Mouse (Mus musculus) MEL (cell line): ENCODE data around the gene Cpsf4l. TPM values are rescaled to one million over a fixed set of nuclear protein-coding genes. Genes with fewer than 3 reads are reported as not detected.

ENCODE experiments used
- DNase-seq: peaks from one replicate; pipeline ENCODE4 v3.0.0; 2011; ENCODE audit warnings: low read depth, low spot score
- H3K27ac ChIP-seq: 2 replicates; pipeline ENCODE4 v1.5.1; 2012; ENCODE audit warnings: low read depth, mild to moderate bottlenecking, control low read depth, low read length, moderate library complexity; ENCODE audit not compliant: control insufficient read depth
- H3K27me3 ChIP-seq, 2 experiments: fragments of 150-350 bp in 1 of 2; sonication (generic) in 1 of 2; 2 replicates each; pipeline ENCODE4 v1.6.1; 2012; ENCODE audit warnings: low read length in 2 of 2, mild to moderate bottlenecking in 2 of 2, improper control_type of control experiment in 1 of 2, moderate library complexity in 1 of 2; ENCODE audit not compliant: insufficient read depth in 2 of 2, control insufficient read depth in 1 of 2
- H3K36me3 ChIP-seq, 2 experiments: 2 replicates each; pipeline ENCODE4 v1.6.1; 2012 to 2014; ENCODE audit warnings: low read length in 2 of 2, improper control_type of control experiment in 1 of 2, inconsistent platforms in 1 of 2, mild to moderate bottlenecking in 1 of 2; ENCODE audit not compliant: insufficient read depth in 2 of 2, control insufficient read depth in 1 of 2
- H3K4me1 ChIP-seq, 2 experiments: fragments of 150-350 bp in 1 of 2; sonication (generic) in 1 of 2; 2 replicates each; pipeline ENCODE4 v1.6.1; 2012; ENCODE audit warnings: low read length in 2 of 2, improper control_type of control experiment in 1 of 2, mild to moderate bottlenecking in 1 of 2; ENCODE audit not compliant: insufficient read depth in 2 of 2, control insufficient read depth in 1 of 2
- H3K4me3 ChIP-seq, 2 experiments: fragments of 150-350 bp in 1 of 2; sonication (generic) in 1 of 2; 2 replicates each; pipeline ENCODE4 v1.5.1; 2012; ENCODE audit warnings: low read depth in 2 of 2, low read length in 2 of 2, mild to moderate bottlenecking in 2 of 2, moderate library complexity in 2 of 2, control low read depth in 1 of 2, improper control_type of control experiment in 1 of 2; ENCODE audit not compliant: control insufficient read depth in 1 of 2, insufficient read depth in 1 of 2
- H3K79me2 ChIP-seq: 2 replicates; pipeline ENCODE4 v1.6.1; 2012; ENCODE audit warnings: mild to moderate bottlenecking, low read length, moderate library complexity; ENCODE audit not compliant: control insufficient read depth, poor library complexity, insufficient read depth
- H3K9ac ChIP-seq: 2 replicates; pipeline ENCODE4 v1.6.1; 2012; ENCODE audit warnings: low read depth, mild to moderate bottlenecking, control low read depth, low read length, moderate library complexity; ENCODE audit not compliant: control insufficient read depth, poor library complexity, severe bottlenecking
- H3K9me3 ChIP-seq: fragments of 150-350 bp; sonication (generic); replicated peaks from 2 replicates; pipeline ENCODE4 v1.6.1; 2012; ENCODE audit warnings: mild to moderate bottlenecking, low read length, improper control_type of control experiment, moderate library complexity; ENCODE audit not compliant: insufficient read depth
- BHLHE40 ChIP-seq: IDR thresholded peaks from 2 replicates; pipeline ENCODE4 v1.6.1; 2012; ENCODE audit warnings: low read depth, mild to moderate bottlenecking, inconsistent platforms, low read length, improper control_type of control experiment, borderline replicate concordance
- CHD1 ChIP-seq: IDR thresholded peaks from 2 replicates; pipeline ENCODE4 v1.6.1; 2012; ENCODE audit warnings: low read depth, mild to moderate bottlenecking, inconsistent platforms, low read length, improper control_type of control experiment
- CHD2 ChIP-seq: IDR thresholded peaks from 2 replicates; pipeline ENCODE4 v1.6.1; 2011; ENCODE audit warnings: low read length, improper control_type of control experiment
- CTCF ChIP-seq, 3 experiments: IDR thresholded peaks in 2 of 3; conservative IDR thresholded peaks in 1 of 3; 2 replicates each; pipeline ENCODE4 v1.5.1; 2011 to 2012; ENCODE audit warnings: low read length in 3 of 3, low read depth in 2 of 3, mild to moderate bottlenecking in 2 of 3, improper control_type of control experiment in 1 of 3, inconsistent platforms in 1 of 3, mixed read lengths in 1 of 3, moderate library complexity in 1 of 3; ENCODE audit not compliant: control insufficient read depth in 1 of 3, insufficient read depth in 1 of 3, poor library complexity in 1 of 3, severe bottlenecking in 1 of 3
- E2F4 ChIP-seq: IDR thresholded peaks from 2 replicates; pipeline ENCODE4 v1.6.1; 2011; ENCODE audit warnings: low read depth, low read length, improper control_type of control experiment, borderline replicate concordance
- ELF1 ChIP-seq: IDR thresholded peaks from 2 replicates; pipeline ENCODE4 v1.6.1; 2014; ENCODE audit warnings: low read depth, mild to moderate bottlenecking, inconsistent platforms, low read length, improper control_type of control experiment, moderate library complexity
- ETS1 ChIP-seq: IDR thresholded peaks from 2 replicates; pipeline ENCODE4 v1.6.1; 2012; ENCODE audit warnings: low read depth, mild to moderate bottlenecking, inconsistent platforms, low read length, improper control_type of control experiment, moderate library complexity
- GABPA ChIP-seq: IDR thresholded peaks from 2 replicates; pipeline ENCODE4 v1.6.1; 2012; ENCODE audit warnings: low read depth, mild to moderate bottlenecking, inconsistent platforms, low read length, improper control_type of control experiment, moderate library complexity
- GATA1 ChIP-seq: IDR thresholded peaks from 2 replicates; pipeline ENCODE4 v1.6.1; 2011; ENCODE audit warnings: low read depth, low read length, improper control_type of control experiment
- HCFC1 ChIP-seq: IDR thresholded peaks from 2 replicates; pipeline ENCODE4 v1.6.1; 2012; ENCODE audit warnings: low read depth, mild to moderate bottlenecking, inconsistent platforms, low read length, improper control_type of control experiment, moderate library complexity
- JUND ChIP-seq: IDR thresholded peaks from 2 replicates; pipeline ENCODE4 v1.6.1; 2011; ENCODE audit warnings: low read depth, mild to moderate bottlenecking, improper control_type of control experiment, low read length
- KAT2A ChIP-seq: conservative IDR thresholded peaks from 2 replicates; pipeline ENCODE4 v1.6.1; 2012; ENCODE audit warnings: low read depth, low read length, improper control_type of control experiment, inconsistent platforms
- MAFK ChIP-seq: IDR thresholded peaks from 2 replicates; pipeline ENCODE4 v1.6.1; 2011; ENCODE audit warnings: low read depth, mild to moderate bottlenecking, low read length, improper control_type of control experiment, borderline replicate concordance
- MAX ChIP-seq: IDR thresholded peaks from 2 replicates; pipeline ENCODE4 v1.6.1; 2011; ENCODE audit warnings: low read length, improper control_type of control experiment
- MAZ ChIP-seq: IDR thresholded peaks from 2 replicates; pipeline ENCODE4 v1.6.1; 2012; ENCODE audit warnings: low read depth, mild to moderate bottlenecking, inconsistent platforms, low read length, improper control_type of control experiment
- MEF2A ChIP-seq: IDR thresholded peaks from 2 replicates; pipeline ENCODE4 v1.6.1; 2014; ENCODE audit warnings: low read depth, mild to moderate bottlenecking, inconsistent platforms, low read length, improper control_type of control experiment; ENCODE audit not compliant: poor library complexity, insufficient replicate concordance, severe bottlenecking; ENCODE audit errors: extremely low read depth
- MXI1 ChIP-seq: IDR thresholded peaks from 2 replicates; pipeline ENCODE4 v1.6.1; 2011; ENCODE audit warnings: mild to moderate bottlenecking, low read depth, low read length, improper control_type of control experiment
- MYB ChIP-seq: IDR thresholded peaks from 2 replicates; pipeline ENCODE4 v1.6.1; 2011; ENCODE audit warnings: mild to moderate bottlenecking, low read depth, low read length, improper control_type of control experiment
- MYC ChIP-seq: IDR thresholded peaks from 2 replicates; pipeline ENCODE4 v1.6.1; 2011; ENCODE audit warnings: low read depth, mild to moderate bottlenecking, low read length, improper control_type of control experiment, moderate library complexity
- NELFE ChIP-seq: IDR thresholded peaks from 2 replicates; pipeline ENCODE4 v1.6.1; 2011; ENCODE audit warnings: low read depth, low read length, improper control_type of control experiment
- NRF1 ChIP-seq: IDR thresholded peaks from 2 replicates; pipeline ENCODE4 v1.6.1; 2014; ENCODE audit warnings: low read depth, mild to moderate bottlenecking, inconsistent platforms, low read length, improper control_type of control experiment, moderate library complexity; ENCODE audit not compliant: poor library complexity, insufficient read depth, severe bottlenecking
- POLR2A ChIP-seq, 2 experiments: IDR thresholded peaks; 2 replicates each; pipeline ENCODE4 v1.6.1; 2011 to 2012; ENCODE audit warnings: low read length in 2 of 2, mild to moderate bottlenecking in 2 of 2, control low read depth in 1 of 2, improper control_type of control experiment in 1 of 2, low read depth in 1 of 2, moderate library complexity in 1 of 2; ENCODE audit not compliant: control insufficient read depth in 1 of 2, insufficient read depth in 1 of 2, poor library complexity in 1 of 2
- POLR2AphosphoS2 ChIP-seq: IDR thresholded peaks from 2 replicates; pipeline ENCODE4 v1.6.1; 2011; ENCODE audit warnings: low read length, improper control_type of control experiment
- POLR2AphosphoS5 ChIP-seq: IDR thresholded peaks from 2 replicates; pipeline ENCODE4 v1.6.1; 2012; ENCODE audit warnings: low read depth, borderline replicate concordance, mild to moderate bottlenecking, inconsistent platforms, low read length, moderate library complexity, mixed read lengths
- RAD21 ChIP-seq: IDR thresholded peaks from 2 replicates; pipeline ENCODE4 v1.6.1; 2011; ENCODE audit warnings: mild to moderate bottlenecking, low read depth, low read length, improper control_type of control experiment
- RCOR1 ChIP-seq: IDR thresholded peaks from 2 replicates; pipeline ENCODE4 v1.6.1; 2012; ENCODE audit warnings: low read depth, mild to moderate bottlenecking, inconsistent platforms, low read length, improper control_type of control experiment
- SIN3A ChIP-seq: IDR thresholded peaks from 2 replicates; pipeline ENCODE4 v1.6.1; 2012; ENCODE audit warnings: low read length, improper control_type of control experiment, inconsistent platforms
- SMC3 ChIP-seq: IDR thresholded peaks from 2 replicates; pipeline ENCODE4 v1.6.1; 2011; ENCODE audit warnings: low read depth, low read length, improper control_type of control experiment
- TBP ChIP-seq: IDR thresholded peaks from 2 replicates; pipeline ENCODE4 v1.8.0; 2011; ENCODE audit warnings: low read depth, low read length, improper control_type of control experiment
- TCF12 ChIP-seq: IDR thresholded peaks from 2 replicates; pipeline ENCODE4 v1.6.1; 2014; ENCODE audit warnings: low read depth, mild to moderate bottlenecking, inconsistent platforms, low read length, improper control_type of control experiment, moderate library complexity
- UBTF ChIP-seq: IDR thresholded peaks from 2 replicates; pipeline ENCODE4 v1.6.1; 2012; ENCODE audit warnings: low read depth, mild to moderate bottlenecking, inconsistent platforms, low read length, improper control_type of control experiment, moderate library complexity, borderline replicate concordance; ENCODE audit not compliant: insufficient read depth
- USF1 ChIP-seq: IDR thresholded peaks from 2 replicates; pipeline ENCODE4 v1.6.1; 2014; ENCODE audit warnings: low read depth, mild to moderate bottlenecking, inconsistent platforms, low read length, improper control_type of control experiment, moderate library complexity
- USF2 ChIP-seq, 2 experiments: IDR thresholded peaks; 2 replicates each; pipeline ENCODE4 v1.6.1; 2011 to 2012; ENCODE audit warnings: improper control_type of control experiment in 2 of 2, low read length in 2 of 2, borderline replicate concordance in 1 of 2, inconsistent platforms in 1 of 2, low read depth in 1 of 2, mild to moderate bottlenecking in 1 of 2; ENCODE audit not compliant: insufficient read depth in 1 of 2
- ZKSCAN1 ChIP-seq: IDR thresholded peaks from 2 replicates; pipeline ENCODE4 v1.6.1; 2012; ENCODE audit warnings: low read depth, mild to moderate bottlenecking, inconsistent platforms, low read length, improper control_type of control experiment, moderate library complexity
- ZMIZ1 ChIP-seq: IDR thresholded peaks from 2 replicates; pipeline ENCODE4 v1.6.1; 2012; ENCODE audit warnings: low read depth, mild to moderate bottlenecking, inconsistent platforms, low read length, improper control_type of control experiment, moderate library complexity
- ZNF384 ChIP-seq: IDR thresholded peaks from 2 replicates; pipeline ENCODE4 v1.6.1; 2012; ENCODE audit warnings: low read depth, mild to moderate bottlenecking, inconsistent platforms, low read length, improper control_type of control experiment
- polyA plus RNA-seq, 2 experiments: library from polyadenylated mRNA; stranded (reverse) in 1 of 2; unstranded in 1 of 2; fragments of >175 nt in 1 of 2; fragments of >200 nt in 1 of 2; gene quantifications; 2 replicates each; pipeline versions ENCODE4 v1.2.1 to v1.2.4; 2012; ENCODE audit warnings: low replicate concordance in 2 of 2, low read depth in 1 of 2; ENCODE audit not compliant: insufficient read length in 2 of 2, insufficient read depth in 1 of 2, missing spikeins in 1 of 2
- total RNA-seq: library from RNA; depleted of rRNA; stranded (reverse); fragments of 300-350 nt; gene quantifications from 2 replicates; pipeline ENCODE4 v1.2.3, GENCODE M21; 2012

Cpsf4l gene
- total and polyA plus RNA-seq, 3 experiments: 0.70 TPM; not detected in 2

DNA sequence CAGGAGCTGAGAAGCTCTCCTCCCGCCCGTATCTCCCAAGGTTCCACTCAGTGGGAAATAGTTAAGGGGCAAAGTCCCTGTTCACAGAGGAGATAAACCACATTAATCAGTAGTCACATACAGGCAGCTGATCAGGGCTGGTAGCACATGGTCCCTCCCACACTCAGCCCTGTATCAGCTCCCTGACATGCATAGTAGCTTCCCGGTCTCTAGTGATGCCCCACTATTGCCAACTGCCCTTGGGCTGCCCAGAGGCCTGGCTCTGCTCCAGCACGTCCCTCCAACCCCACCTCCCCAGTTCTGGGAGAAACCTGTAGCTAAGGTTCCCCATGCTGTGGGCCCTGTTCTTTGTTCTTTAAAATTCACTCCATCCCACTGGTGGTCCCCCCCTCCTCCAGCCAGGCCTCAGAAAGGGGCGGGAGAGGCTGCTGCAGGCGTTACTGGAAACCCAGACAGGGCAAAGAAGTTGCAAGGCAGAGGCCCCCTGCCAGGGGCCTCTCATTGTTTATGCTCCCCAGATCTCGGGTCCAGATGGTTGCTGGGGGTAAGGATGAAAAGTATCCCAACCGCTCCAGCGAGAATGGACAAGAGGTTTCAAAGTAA, 40.0 kb upstream of the Cpsf4l start:
- Histone ChIP-seq H3K9ac (peak overlapping the region; percentile 80), H3K27me3 (no peaks in the 10 kb centered on the region), H3K9me3 (no peaks in the 10 kb centered on the region), H3K79me2 (peaks cover 54% of the 10 kb centered on the region), H3K4me3 (peak overlapping the region; percentile 71 to 83), H3K4me1 (peaks cover 6 to 15% of the 10 kb centered on the region in 2 experiments; a peak in 3 of 4 replicates), H3K27ac (peak overlapping the region; percentile 69), H3K36me3 (peaks cover 2 to 16% of the 10 kb centered on the region in 2 experiments; a peak in 3 of 4 replicates)
- peak; percentile 85 for DNase-seq
- no peak for TF ChIP-seq POLR2AphosphoS5
- TF ChIP-seq USF1: peak; percentile 59
- TF ChIP-seq MAZ: peak; percentile 71; the same call in 1 of the 2 replicates
- peak; percentile 89 for TF ChIP-seq TCF12
- TF ChIP-seq MEF2A: no peak
- TF ChIP-seq RCOR1: peak; percentile 73; the same call in 1 of the 2 replicates
- peak; percentile 96 for TF ChIP-seq MAX
- peak; percentile 97 for TF ChIP-seq SIN3A
- no peak; the same call in 1 of the 2 replicates for TF ChIP-seq MAFK
- TF ChIP-seq UBTF: no peak
- TF ChIP-seq JUND: no peak
- TF ChIP-seq USF2 (IDR thresholded peaks at IDR 0.05; ENCODE audit: borderline replicate concordance in 1 of 2, insufficient read depth in 1 of 2, low read depth in 1 of 2, low read length in 2 of 2): no peak
- no peak for TF ChIP-seq ZKSCAN1
- TF ChIP-seq POLR2A (IDR thresholded peaks at IDR 0.05; ENCODE audit: control insufficient read depth in 1 of 2, insufficient read depth in 1 of 2, low read depth in 1 of 2, low read length in 2 of 2, poor library complexity in 1 of 2): peak in 1 of 2 experiments; percentile 46; a peak in 1 of 4 replicates
- no peak for TF ChIP-seq ZMIZ1
- TF ChIP-seq TBP: peak; percentile 46; the same call in 1 of the 2 replicates
- TF ChIP-seq CHD2: no peak
- no peak for TF ChIP-seq E2F4
- peak; percentile 36; the same call in 1 of the 2 replicates for TF ChIP-seq NELFE
- TF ChIP-seq ETS1: peak; percentile 99
- TF ChIP-seq ZNF384: no peak
- TF ChIP-seq MYC: peak; percentile 96
- peak; percentile 51; the same call in 1 of the 2 replicates for TF ChIP-seq ELF1
- peak; percentile 98 for TF ChIP-seq MXI1
- peak; percentile 94 for TF ChIP-seq GATA1
- no peak for TF ChIP-seq KAT2A
- TF ChIP-seq BHLHE40: peak; percentile 63; the same call in 1 of the 2 replicates
- peak; percentile 48; the same call in 1 of the 2 replicates for TF ChIP-seq MYB
- TF ChIP-seq POLR2AphosphoS2: peak; percentile 32; the same call in 1 of the 2 replicates
- no peak for TF ChIP-seq SMC3
- no peak for TF ChIP-seq RAD21
- TF ChIP-seq GABPA: no peak
- peak; percentile 51; the same call in 1 of the 2 replicates for TF ChIP-seq HCFC1
- TF ChIP-seq NRF1: peak; percentile 27; the same call in 1 of the 2 replicates
- no peak for TF ChIP-seq CTCF (IDR thresholded peaks at IDR 0.05 in 2 of 3, conservative IDR thresholded peaks at IDR 0.05 in 1 of 3; ENCODE audit: control insufficient read depth in 1 of 3, insufficient read depth in 1 of 3, low read depth in 2 of 3, low read length in 3 of 3, poor library complexity in 1 of 3, severe bottlenecking in 1 of 3)
- TF ChIP-seq CHD1: no peak
